Mouse (Mus musculus): Measurements from ENCODE around the gene Ick. TPM values are rescaled to one million over a fixed set of nuclear protein-coding genes. Genes with fewer than 3 reads are reported as not detected.

The Ick gene
- total RNA-seq (2023): 1 to 10 TPM; 3.5 to 3.7 TPM

DNA sequence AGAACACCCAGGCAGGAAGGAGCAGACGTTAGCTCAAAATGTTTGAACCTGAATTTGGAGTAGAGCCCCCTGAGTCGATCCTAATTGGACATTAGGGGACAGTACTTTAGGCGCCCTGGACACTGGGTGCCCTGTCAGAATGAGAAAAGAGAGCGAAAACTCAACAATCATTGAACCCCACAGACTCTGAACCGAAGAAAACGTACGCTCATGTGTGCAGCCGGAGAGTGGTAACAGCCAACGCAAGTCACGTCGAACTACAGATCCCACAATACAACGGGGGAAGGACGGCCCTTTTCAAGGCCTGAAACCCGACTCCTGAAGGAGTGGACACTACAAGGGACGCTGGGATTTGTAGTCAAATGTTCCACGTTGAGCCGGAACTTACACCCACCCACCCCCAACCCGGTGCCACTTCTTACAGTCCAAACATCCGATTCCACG is at the start of gene Ick, which contains the start of gene Fbxo9:
Gene Ick (plus strand): TSS at position 397 of the 444 bp plus-strand sequence.
Gene Fbxo9 (minus strand): TSS at position 270 of the 444 bp plus-strand sequence.

DNA sequence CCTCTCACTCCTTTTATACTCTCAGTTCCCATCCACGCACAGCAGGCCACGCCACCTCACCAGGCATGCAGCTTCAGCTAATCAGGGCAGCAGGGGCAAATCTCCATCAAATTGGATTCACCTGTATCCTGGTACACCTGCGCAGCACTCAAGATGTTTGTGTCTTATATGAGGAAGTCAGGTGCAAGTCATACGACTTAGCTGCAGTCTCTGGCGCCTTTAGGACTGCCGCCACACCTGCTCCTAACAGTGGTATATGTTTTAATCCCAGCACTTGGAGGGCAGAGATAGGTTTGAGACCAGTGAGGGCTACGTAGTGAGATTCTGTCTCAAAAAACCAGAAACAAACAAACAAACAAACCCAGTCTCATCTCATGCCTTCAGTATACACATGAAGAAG is 73.5 kb downstream of the Ick start, which contains the start of gene Gsta4:
Gene Gsta4 (plus strand): TSS at position 301 of the 400 bp plus-strand sequence.

Other genes with a start within 250 kb of the Ick start
- gene Elovl5, start 191.8 kb upstream of the Ick start, total RNA-seq (2023): 10 to 100 TPM; 37.6 to 45.5 TPM
- gene Gcm1, start 57.3 kb upstream of the Ick start, total RNA-seq (2023): not detected
- 10 to 100 TPM; 40.4 to 42.3 TPM for gene Fbxo9, start 127 bp upstream of the Ick start, total RNA-seq (2023)
- 1 to 10 TPM in 1 of 2 experiments, under 1 TPM in 1; 0.79 to 1.6 TPM for gene Gsta4, start 73.6 kb downstream of the Ick start, total RNA-seq (2023)
- gene Gsta1, start 121.5 kb downstream of the Ick start, total RNA-seq (2023): not detected
- gene Gm3776, start 147.9 kb downstream of the Ick start, total RNA-seq (2023): not detected
- not detected for gene Gm10639, start 180.7 kb downstream of the Ick start, total RNA-seq (2023)
- gene Omt2a, start 205.6 kb downstream of the Ick start, total RNA-seq (2023): not detected
- not detected for gene Omt2b, start 218.4 kb downstream of the Ick start, total RNA-seq (2023)
- not detected for gene Gsta2, start 246.6 kb downstream of the Ick start, total RNA-seq (2023)

Measured in neutrophil, adult 59 days (primary cell).